Mouse (Mus musculus): ENCODE data around the gene Fbxo7.

Fbxo7 gene

GRCm38 (mm10) chr10:86093109-86094035 lies 71.6 kb downstream of the Fbxo7 start:
- DNase-seq = no peak

GRCm38 (mm10) chr10:86098363-86098762 lies 76.6 kb downstream of the Fbxo7 start:
- DNase-seq = no peak

GRCm38 (mm10) chr10:86100281-86100851 lies 78.6 kb downstream of the Fbxo7 start:
- DNase-seq = no peak

Data from liver (tissue).